Mouse (Mus musculus) layer of hippocampus, adult 18-20 months (tissue): ENCODE results near the gene Themis2. TPM values are rescaled to one million over a fixed set of nuclear protein-coding genes. Genes with fewer than 3 reads are reported as not detected.

Experiments
- total RNA-seq, 2 experiments: library from RNA; stranded (reverse); gene quantifications; 2 replicates each; pipeline ENCODE4 v1.2.3; 2021

Gene Themis2
- total RNA-seq, 2 experiments from 2014 or later, result 0.43 to 1.1 TPM

Other genes starting within 250 kb of the Themis2 start
- 1 to 10 TPM; 1.3 to 1.5 TPM for gene Ptafr, start 232.3 kb downstream of the Themis2 start, total RNA-seq
- gene Eya3, start 157.4 kb downstream of the Themis2 start, total RNA-seq, result 10 to 100 TPM; 27.9 to 28.0 TPM
- 1 to 10 TPM; 4.0 to 5.2 TPM for gene Xkr8, start 63.8 kb downstream of the Themis2 start, total RNA-seq
- 1 to 10 TPM; 3.6 to 4.8 TPM for gene Smpdl3b, start 39.1 kb downstream of the Themis2 start, total RNA-seq
- gene Rpa2, start 28.1 kb downstream of the Themis2 start, total RNA-seq, result 10 to 100 TPM; 14.4 to 16.4 TPM
- gene Ppp1r8, start 46.8 kb upstream of the Themis2 start, total RNA-seq, result 10 to 100 TPM; 42.8 to 43.7 TPM
- 100 to 1,000 TPM; 109 to 111 TPM for gene Stx12, start 88.1 kb upstream of the Themis2 start, total RNA-seq
- gene Fam76a, start 126.2 kb upstream of the Themis2 start, total RNA-seq, result 10 to 100 TPM; 53.1 to 60.5 TPM
- under 1 TPM; 0.13 to 0.35 TPM for gene Fgr, start 177.7 kb upstream of the Themis2 start, total RNA-seq
- 100 to 1,000 TPM; 114 to 116 TPM for gene Ahdc1, start 214.9 kb upstream of the Themis2 start, total RNA-seq